Mouse (Mus musculus) small intestine, adult 2 months (tissue): ENCODE data around the gene Acoxl. TPM values are rescaled to one million over a fixed set of nuclear protein-coding genes. Genes with fewer than 3 reads are reported as not detected.

Source experiments
- H3K27ac ChIP-seq: fragments of 200-500 bp; 2 replicates; pipeline ENCODE4 v1.5.1; 2012; ENCODE audit warnings: low read depth, low read length, control low read depth, inconsistent platforms; ENCODE audit not compliant: insufficient read depth
- H3K27me3 ChIP-seq: fragments of 200-500 bp; 2 replicates; pipeline ENCODE4 v1.6.1; 2012; ENCODE audit warnings: mild to moderate bottlenecking, moderate library complexity, low read length, inconsistent platforms; ENCODE audit not compliant: control insufficient read depth, insufficient read depth
- H3K36me3 ChIP-seq: fragments of 200-500 bp; 2 replicates; pipeline ENCODE4 v1.6.1; 2012; ENCODE audit warnings: mild to moderate bottlenecking, low read length, control low read depth, inconsistent platforms; ENCODE audit not compliant: control insufficient read depth, insufficient read depth
- H3K4me1 ChIP-seq: fragments of 200-500 bp; 2 replicates; pipeline ENCODE4 v1.6.1; 2012; ENCODE audit warnings: low read length, inconsistent platforms, mixed read lengths; ENCODE audit not compliant: control insufficient read depth, insufficient read depth, insufficient read length
- H3K4me3 ChIP-seq: fragments of 200-500 bp; 2 replicates; pipeline ENCODE4 v1.5.1; 2012; ENCODE audit warnings: low read depth, mild to moderate bottlenecking, control low read depth, inconsistent platforms, low read length, moderate library complexity
- CTCF ChIP-seq: fragments of 200-500 bp; IDR thresholded peaks from 2 replicates; pipeline ENCODE4 v1.5.1; 2012; ENCODE audit warnings: low read depth, mild to moderate bottlenecking, control low read depth, inconsistent platforms, low read length, moderate library complexity, mixed read lengths; ENCODE audit not compliant: insufficient replicate concordance, insufficient read length; ENCODE audit errors: extremely low read depth
- POLR2A ChIP-seq: fragments of 200-500 bp; IDR thresholded peaks from 2 replicates; pipeline ENCODE4 v1.6.1; 2012; ENCODE audit warnings: low read depth, mild to moderate bottlenecking, control low read depth, inconsistent platforms, low read length, moderate library complexity
- WGBS: fragments of 180-500 bp; shearing (Covaris S2); methylation state at CpG from one replicate; pipeline ENCODE4 v1.1.7; 2018; 5-methylcytosine and 5-hydroxymethylcytosine counted together
- polyA plus RNA-seq: library from polyadenylated mRNA; depleted of rRNA; stranded (reverse); fragments of >200 nt; gene quantifications from 2 replicates; pipeline ENCODE4 v1.2.3, GENCODE M21; 2012

Acoxl gene
- polyA plus RNA-seq, 1 experiment, result 0.23 TPM

DNA sequence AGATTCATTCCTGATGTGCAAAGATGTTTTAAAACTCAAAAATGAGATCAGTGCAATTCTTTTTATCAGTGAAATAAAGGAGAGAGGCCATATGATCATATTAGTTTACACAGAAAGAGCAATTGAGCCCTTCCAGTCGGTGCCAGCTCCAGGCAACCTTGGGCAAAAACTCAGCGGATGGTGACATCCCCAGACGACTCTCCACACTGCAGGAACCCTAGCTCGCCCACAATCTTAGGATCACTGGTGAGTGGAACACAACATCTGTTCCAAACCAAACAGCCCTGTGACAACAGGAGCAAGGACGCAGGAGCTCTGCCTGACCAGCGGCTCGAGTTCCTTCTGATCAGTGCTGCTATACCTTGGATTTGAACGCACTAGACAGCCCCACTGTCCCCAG lies 176.9 kb downstream of the Acoxl start:
- TF ChIP-seq CTCF, result no peak
- no peak for TF ChIP-seq POLR2A
- no peaks in the 10 kb centered on the region; the same call in 1 of the 2 replicates for H3K27me3 ChIP-seq
- no peaks in the 10 kb centered on the region for H3K36me3 ChIP-seq
- H3K27ac ChIP-seq, result no peak overlapping the region
- WGBS, result 73% methylated on average over 8 of the region's 8 CpGs
- no peaks in the 10 kb centered on the region for H3K4me1 ChIP-seq
- no peak overlapping the region for H3K4me3 ChIP-seq

DNA sequence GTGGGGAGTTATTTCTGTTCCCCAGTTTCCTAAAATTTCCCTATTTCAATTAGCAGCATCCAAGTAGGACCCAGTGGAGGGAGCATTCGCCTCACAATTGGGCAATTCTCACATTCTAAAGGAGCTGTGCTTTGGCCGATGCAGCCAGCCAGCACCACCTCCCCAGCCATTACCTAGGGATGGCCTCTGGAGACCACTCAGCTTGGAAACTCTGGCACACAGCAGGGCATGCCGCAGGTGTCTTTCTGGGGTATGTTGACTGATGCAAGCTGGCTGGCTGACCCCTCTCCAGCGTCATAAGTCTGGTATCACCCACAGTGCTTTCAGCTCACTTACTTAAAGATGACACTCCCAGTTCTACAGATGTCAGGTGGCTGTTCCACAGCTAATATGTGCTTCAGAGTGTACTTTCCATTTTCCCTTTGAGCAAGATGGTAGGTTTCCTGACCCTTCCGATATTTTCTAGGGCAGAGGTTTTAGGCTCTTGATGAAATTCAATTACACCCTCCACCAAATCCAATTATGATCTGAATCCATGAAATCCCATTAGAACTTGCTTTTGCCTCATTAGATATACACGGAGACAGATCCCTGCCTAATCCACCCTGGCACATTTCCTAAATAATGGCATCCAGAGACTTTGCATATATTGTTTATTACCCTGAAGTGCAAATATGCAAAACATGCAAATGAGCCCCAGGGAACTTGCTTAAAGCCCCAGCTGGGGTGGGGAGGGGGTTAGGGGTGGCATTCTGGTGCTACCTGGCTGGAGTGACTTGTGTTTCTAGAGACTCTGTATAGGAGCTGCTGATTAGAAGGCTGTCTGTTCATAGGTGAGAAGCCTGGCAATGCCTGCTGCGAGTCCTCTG lies 181.6 kb downstream of the Acoxl start:
- no peak overlapping the region for H3K27ac ChIP-seq
- 47% methylated on average over 7 of the region's 7 CpGs for WGBS
- no peak for TF ChIP-seq CTCF

DNA sequence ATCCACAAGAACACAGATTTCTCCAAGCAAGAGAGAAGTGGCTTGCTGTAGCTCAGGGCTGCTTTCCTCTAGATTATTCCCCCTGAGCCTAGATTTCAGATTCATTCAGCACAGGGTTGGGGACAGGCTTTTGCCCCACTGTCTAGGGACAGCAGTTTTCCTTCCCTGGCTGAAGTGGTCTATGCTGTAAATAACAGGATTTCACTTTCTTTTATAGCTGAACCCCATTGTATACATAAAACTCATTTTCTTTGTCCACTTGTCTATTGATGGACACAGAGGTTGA lies 182.2 kb downstream of the Acoxl start:
- H3K4me1 ChIP-seq, result no peaks in the 10 kb centered on the region
- no peaks in the 10 kb centered on the region for H3K36me3 ChIP-seq
- no peak overlapping the region for H3K4me3 ChIP-seq
- TF ChIP-seq CTCF (no peak), POLR2A (no peak)
- no peak overlapping the region for H3K27ac ChIP-seq
- H3K27me3 ChIP-seq, result no peaks in the 10 kb centered on the region; the same call in 1 of the 2 replicates

More for the DNA sequence above, 181.6 kb downstream of the Acoxl start:
- Histone ChIP-seq H3K27me3 (no peaks in the 10 kb centered on the region; the same call in 1 of the 2 replicates), H3K36me3 (no peaks in the 10 kb centered on the region), H3K4me1 (no peaks in the 10 kb centered on the region), H3K4me3 (no peak overlapping the region)

DNA sequence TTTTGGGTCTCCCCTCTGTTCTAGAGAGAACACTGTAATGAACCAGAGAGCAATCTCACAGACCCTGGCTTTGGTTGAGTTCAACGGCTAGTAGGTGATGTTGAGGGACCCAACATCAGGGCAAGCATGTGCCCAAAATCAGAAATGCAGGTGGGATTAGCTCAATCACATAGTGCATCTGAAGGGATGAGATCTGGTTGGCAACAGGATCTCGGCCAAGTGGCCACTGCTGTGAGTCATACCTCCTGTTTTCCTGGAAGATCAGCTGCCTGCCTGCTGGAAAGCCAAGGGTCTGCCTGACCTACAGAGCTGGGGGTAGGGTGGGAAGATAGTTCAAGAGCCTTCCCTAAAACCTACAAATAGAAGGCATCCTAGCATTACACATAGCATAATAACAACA lies 185.2 kb downstream of the Acoxl start:
- H3K4me3 ChIP-seq, result no peak overlapping the region
- no peak overlapping the region for H3K27ac ChIP-seq
- H3K27me3 ChIP-seq, result no peaks in the 10 kb centered on the region; the same call in 1 of the 2 replicates
- TF ChIP-seq CTCF, result no peak
- no peak for TF ChIP-seq POLR2A
- 77% methylated on average over 2 of the region's 2 CpGs for WGBS
- H3K36me3 ChIP-seq, result no peaks in the 10 kb centered on the region
- no peaks in the 10 kb centered on the region for H3K4me1 ChIP-seq

DNA sequence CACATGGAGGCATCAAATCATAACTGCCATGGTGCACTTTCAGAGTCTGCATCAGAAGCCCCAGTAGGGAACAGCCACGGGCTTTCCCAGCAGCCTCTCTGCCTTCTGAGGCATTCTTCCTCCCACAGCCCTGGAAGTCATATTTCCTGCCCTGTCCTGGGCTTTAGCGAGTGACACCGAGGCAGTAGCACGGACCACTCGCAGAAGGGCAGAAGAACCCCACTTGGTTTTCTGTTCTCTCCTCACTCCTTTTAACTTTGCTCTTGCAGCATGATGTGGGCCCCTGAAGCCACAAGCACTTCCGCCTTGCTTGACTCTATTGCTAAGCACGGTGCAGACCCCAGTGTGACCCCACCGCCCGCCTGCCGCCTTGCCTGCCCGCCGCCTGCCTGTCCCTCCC lies 189.0 kb downstream of the Acoxl start:
- no peak for TF ChIP-seq CTCF
- no peak for TF ChIP-seq POLR2A
- WGBS, result 78% methylated on average over 12 of the region's 12 CpGs
- Histone ChIP-seq H3K27ac (no peak overlapping the region), H3K4me1 (no peaks in the 10 kb centered on the region), H3K4me3 (no peak overlapping the region), H3K36me3 (no peaks in the 10 kb centered on the region), H3K27me3 (no peaks in the 10 kb centered on the region)

DNA sequence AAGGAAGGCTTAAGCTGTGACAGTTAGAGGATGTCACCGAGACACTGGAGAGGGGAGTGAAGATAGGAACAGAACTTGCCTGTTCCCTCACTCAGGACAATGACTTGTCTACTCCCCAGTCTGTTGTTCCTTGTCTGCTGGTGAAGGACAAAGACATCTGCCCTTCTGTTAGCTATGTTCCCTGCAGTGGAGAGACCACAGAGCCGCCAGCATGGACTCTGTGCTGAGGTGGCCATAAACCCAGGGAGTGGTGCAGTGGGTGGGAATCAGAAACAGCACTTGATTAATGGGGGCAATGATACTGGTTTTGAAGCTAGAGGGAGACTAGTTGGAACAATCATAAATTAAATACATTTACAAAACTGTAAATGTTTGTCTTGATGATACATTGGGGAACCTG lies 191.3 kb downstream of the Acoxl start:
- H3K27me3 ChIP-seq, result no peaks in the 10 kb centered on the region
- WGBS, result 27% methylated on average over 2 of the region's 2 CpGs
- no peaks in the 10 kb centered on the region for H3K36me3 ChIP-seq
- H3K4me3 ChIP-seq, result no peak overlapping the region
- TF ChIP-seq CTCF (no peak), POLR2A (no peak)
- no peak overlapping the region for H3K27ac ChIP-seq
- H3K4me1 ChIP-seq, result no peaks in the 10 kb centered on the region

DNA sequence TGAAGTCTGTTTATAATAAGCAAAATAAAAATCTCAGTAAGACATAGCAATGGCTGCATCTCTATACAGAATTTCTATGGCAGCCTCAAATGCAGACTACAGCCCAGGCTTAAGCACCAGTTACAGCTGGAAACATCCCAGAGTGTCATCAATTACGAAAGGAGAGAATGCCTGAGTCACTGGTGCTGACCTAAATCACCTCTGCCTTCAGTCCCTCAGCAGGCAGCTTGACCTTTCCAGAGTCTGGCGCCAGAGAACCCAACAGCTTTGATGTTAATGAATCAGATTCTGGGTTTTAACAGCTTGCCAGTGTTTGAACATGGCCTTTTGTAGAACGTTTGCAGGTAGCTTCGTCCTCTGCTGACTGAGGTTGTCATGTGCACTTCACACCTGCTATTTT lies 193.4 kb downstream of the Acoxl start:
- no peak for TF ChIP-seq POLR2A
- TF ChIP-seq CTCF, result no peak
- H3K27me3 ChIP-seq, result no peaks in the 10 kb centered on the region
- H3K36me3 ChIP-seq, result no peaks in the 10 kb centered on the region
- 61% methylated on average over 4 of the region's 4 CpGs for WGBS
- H3K27ac ChIP-seq, result no peak overlapping the region
- no peak overlapping the region for H3K4me3 ChIP-seq
- no peaks in the 10 kb centered on the region for H3K4me1 ChIP-seq

DNA sequence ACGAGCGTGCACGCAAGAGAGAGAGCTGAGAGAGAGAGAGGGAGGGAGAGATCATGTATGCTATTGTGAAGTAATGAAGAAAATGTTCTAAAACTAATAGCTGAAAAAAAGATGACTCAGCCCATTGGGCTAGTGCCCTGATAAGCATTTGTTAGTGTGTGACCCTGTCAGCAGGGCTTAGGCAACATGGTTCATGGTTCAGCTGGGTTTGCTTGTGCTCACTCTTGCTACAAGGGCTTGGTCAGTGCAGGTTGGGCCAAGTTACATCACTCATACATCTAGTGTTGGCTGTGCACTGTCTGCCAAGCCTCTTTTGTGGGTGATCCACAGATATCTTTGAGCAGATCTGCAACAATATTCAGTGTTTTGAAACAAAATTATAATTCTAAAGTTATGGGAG lies 194.8 kb downstream of the Acoxl start:
- WGBS, result 82% methylated on average over 3 of the region's 3 CpGs
- no peak overlapping the region for H3K4me3 ChIP-seq
- no peaks in the 10 kb centered on the region for H3K4me1 ChIP-seq
- H3K27me3 ChIP-seq, result no peaks in the 10 kb centered on the region
- TF ChIP-seq POLR2A, result no peak
- no peak for TF ChIP-seq CTCF
- H3K36me3 ChIP-seq, result no peaks in the 10 kb centered on the region
- H3K27ac ChIP-seq, result no peak overlapping the region
